Mouse (Mus musculus) heart, postnatal 10 days (tissue): ENCODE results near the gene Prrg2. TPM values are rescaled to one million over a fixed set of nuclear protein-coding genes. Genes with fewer than 3 reads are reported as not detected.
"Not testable (repeated sequence)": the region's sequence is repeated elsewhere in the genome, so short reads cannot be mapped to it uniquely, and the experiment has no call there.

ENCODE experiments used
- DNase-seq, 2 experiments: peaks; one replicate each; pipeline ENCODE4 v3.0.0; 2021
- intact Hi-C: fragments of 180-260 bp; cut with DNase I; formaldehyde crosslinking; loops from one replicate; pipeline ENCODE4 v1.15.1; 2025
- total RNA-seq, 2 experiments: library from RNA; stranded (reverse); gene quantifications; 2 replicates each; pipeline ENCODE4 v1.2.3; 2021

The Prrg2 gene
- 10 to 100 TPM; 10.9 to 11.3 TPM for total RNA-seq

DNA sequence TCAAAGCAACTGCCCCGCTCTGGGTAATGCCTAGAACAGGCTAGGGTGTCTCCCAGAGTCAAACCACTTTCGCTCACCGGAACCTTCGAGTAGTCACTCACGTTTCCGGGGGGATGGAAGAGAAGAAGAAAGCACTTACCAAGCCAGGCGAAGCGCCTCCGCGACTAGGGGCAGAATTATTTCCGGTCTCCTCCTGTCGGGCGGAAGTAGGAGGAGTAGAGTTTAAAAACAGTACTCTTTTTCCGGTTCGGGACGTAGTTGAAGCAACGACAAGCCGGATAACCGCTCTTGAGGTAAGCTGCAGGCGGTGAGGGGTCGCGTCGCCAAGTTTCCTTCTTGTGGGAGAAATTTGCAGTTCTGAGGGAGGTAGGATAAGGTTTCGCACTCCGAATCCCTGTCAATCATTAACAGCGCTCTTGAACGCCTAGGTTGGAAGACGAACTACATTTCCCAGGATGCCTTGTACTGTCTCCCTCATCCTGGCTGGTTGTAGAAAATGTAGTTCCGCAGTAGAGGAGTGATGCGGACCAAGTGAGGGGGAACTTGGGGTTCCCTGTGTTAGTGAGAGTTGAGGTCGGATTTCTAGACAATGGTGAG is at the start of gene Prrg2, which contains the start of gene Nosip:
TSS of gene Prrg2 (minus strand) at position 439 of the 597 bp plus-strand sequence.
TSS of gene Nosip (plus strand) at position 191 of the 597 bp plus-strand sequence.
- intact Hi-C loops = loop anchor here (2.0 kb wide), 1 partner anchor 42 kb away; no protein-coding TSS in a partner anchor
- peak; percentile 98 for DNase-seq

DNA sequence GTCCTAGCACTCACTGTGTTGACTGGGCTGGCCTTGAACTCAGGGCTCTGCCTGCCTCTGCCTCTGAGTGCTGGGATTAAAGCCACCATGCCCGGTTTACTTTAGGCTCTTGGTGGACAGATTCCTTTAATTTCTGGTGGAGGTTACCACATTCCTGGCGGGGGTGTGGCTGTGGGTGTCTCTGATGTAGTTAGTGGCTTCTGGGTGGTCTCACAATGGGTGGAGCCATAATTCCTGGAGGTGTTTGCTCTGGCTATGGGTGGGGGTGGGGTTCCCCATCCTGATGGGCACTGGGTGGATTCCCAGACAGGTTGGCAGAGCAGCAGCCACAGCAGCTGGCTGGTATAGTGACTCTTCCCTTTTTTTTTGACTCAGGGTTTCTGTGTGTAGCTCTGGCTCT is 49.5 kb upstream of the Prrg2 start:
- intact Hi-C loops = no loop called here

DNA sequence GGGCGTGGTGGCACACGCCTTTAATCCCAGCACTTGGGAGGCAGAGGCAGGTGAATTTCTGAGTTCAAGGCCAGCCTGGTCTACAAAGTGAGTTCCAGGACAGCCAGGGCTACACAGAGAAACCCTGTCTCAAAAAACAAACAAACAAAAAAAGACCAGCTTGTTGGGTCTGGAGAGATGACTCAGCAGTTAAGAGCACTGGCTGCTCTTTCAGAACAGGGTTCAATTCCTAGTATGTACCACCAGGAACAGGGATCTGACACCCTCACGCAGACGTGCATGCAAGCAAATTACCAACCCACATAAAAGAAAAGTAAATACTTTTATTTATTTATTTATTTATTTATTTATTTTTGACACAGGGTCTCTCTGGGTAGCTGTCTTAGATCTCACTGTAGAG is 47.6 kb upstream of the Prrg2 start:
- intact Hi-C loops, DNase-seq: not testable (repeated sequence)

More for the DNA sequence above, 49.5 kb upstream of the Prrg2 start:
- no peak for DNase-seq

DNA sequence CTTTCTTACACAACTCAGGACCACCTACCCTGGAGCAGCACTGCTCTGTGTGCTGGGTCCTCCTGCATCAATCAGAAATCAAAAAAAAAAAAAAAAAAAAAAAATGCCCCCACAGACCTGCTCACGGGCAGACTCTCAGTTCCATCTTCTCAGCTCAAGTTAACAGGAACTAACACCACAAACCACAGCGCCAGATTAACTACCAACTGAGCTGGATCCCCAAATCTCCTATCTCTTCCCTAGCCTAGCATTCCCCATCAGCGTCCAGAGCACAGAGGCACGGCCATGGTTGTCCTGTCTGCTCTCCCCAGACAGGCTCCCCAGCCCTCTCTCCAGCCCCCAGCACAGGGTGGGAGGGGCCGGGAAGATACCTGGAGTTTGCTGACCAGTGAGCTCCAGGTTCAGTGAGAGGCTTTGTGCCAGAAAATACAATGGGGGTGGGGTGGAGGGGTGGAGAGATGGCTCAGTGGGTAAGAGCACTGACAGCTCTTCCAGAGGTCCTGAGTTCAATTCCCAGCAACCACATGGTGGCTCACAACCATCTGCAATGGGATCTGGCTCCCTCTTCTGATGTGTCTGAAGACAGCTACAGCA is 44.7 kb upstream of the Prrg2 start:
- intact Hi-C loops = no loop called here
- DNase-seq = no peak

DNA sequence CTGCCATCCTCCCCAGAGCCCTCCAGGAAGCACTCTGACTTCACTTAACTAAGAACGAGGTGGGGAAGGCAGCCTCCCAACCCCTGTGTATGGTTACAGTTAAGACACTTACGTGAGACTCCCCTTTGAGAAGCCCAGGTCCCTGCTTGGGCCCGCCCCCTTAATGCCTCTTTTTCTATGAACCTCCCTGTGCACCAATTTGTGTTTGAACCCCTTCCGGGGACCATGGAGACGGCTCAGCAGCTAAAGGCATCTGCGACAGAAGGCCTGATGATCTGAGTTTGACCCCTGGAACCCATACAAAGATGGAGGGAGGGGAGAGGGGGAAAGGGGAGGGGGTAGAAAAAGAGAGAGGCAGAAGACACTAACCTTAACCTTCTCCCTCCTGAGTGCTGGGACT is 44.0 kb upstream of the Prrg2 start:
- DNase-seq = no peak
- intact Hi-C loops = no loop called here

DNA sequence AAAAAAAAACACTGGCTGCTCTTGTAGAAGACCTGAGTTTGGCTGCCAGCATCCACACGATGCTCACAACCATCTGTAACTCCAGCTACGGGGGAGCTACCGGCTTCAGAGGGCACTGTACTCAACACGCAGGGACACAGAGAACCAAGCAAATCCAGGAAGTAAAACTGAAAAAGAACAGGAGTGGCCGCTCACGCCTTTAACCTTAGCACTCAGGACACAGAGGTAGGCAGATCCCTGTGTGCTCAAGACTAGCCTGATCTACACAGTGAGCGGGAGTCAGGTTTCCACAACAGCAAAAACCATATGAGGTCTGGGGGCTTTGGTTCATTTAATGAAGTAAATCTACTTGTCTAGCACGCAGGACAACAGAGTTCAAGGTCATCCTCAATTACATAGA is 43.0 kb upstream of the Prrg2 start:
- intact Hi-C loops = loop anchor here (2.0 kb wide), 1 partner anchor 13 kb away; no protein-coding TSS in a partner anchor
- no peak for DNase-seq

DNA sequence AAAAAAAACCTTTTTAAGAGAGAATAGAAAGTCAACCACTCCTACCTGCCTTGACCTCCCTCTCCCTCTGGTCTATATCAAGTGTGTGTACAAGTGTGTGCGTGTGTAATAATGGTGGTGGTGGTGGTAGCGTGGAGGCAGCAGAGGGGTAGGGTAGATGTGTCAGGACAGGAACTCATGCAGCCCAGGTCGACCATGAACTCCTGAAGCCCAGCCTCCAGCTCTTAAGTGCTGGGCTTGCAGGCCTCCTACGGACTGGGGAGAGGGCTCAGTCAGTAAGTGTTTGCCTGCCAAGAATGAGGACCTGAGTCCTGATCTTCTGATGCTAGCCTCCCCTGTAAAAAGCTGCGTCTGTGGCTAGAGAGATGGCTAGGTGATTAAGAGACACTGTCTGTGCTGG is 42.5 kb upstream of the Prrg2 start:
- intact Hi-C loops = loop anchor here (2.0 kb wide), 1 partner anchor 14 kb away; no protein-coding TSS in a partner anchor

DNA sequence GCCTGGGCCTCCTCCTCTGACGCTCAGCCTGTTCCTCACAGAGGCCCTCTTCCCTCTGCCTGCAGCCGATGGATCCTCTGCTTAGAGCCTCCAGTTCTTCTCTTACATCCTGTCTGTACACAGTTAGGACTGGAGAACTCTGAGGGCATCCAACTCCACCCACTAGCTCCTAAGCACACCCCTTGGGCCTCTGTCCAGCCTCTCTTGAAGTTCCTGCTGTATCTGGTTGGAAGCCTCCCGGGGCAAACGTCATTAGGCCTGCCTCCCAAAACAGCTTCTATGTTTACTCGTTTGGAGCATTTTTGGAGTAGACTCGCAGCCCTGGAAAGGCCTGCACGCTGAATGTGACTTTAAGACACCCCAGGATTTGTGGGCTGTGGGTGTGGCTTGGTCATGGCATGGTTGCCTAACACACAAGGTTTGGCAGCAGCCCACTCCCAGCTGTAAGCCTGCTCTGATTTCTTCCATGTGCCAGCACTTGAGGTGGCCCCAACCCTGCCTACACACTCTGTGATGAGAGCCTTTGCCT is 41.2 kb upstream of the Prrg2 start, which contains the start of gene Fcgrt:
TSS of gene Fcgrt (minus strand) at position 200 of the 529 bp plus-strand sequence.
- peak; percentile 98 for DNase-seq
- intact Hi-C loops = loop anchor here (2.0 kb wide), 1 partner anchor 15 kb away; no protein-coding TSS in a partner anchor

More for the DNA sequence above, 42.5 kb upstream of the Prrg2 start:
- no peak for DNase-seq

DNA sequence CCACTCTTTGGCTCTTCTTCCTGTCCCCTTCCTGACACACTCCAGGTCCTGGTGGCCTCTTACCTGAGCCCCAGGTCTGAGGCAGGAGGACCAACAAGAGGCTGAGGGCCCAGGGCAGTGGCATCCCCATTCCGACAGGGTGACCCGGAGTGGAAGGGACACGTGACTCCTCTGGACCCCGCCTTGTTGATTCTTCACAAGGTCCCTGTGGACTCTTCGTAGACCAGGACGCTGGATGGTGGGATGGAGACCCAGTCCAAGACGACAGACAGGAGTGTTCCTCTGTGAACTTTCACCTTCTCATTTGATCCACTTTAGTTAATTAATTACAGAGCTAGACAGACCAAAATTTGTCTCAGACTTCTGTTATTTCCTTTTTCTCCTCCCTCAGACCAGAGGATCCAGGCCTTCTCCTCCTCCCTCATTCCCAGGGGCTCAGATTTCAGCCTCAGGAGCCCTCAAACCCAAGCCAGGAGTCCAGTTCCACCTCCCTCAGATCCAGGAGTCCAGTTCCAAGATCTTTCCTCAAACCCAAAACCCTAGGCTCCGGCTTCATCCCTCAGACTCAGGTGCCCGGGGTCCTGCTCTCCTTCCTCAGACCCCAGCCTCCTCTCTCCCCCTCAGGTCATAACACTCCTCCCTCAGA is 40.6 kb upstream of the Prrg2 start:
- intact Hi-C loops = no loop called here
- peak in 1 of 2 experiments; percentile 57 for DNase-seq

DNA sequence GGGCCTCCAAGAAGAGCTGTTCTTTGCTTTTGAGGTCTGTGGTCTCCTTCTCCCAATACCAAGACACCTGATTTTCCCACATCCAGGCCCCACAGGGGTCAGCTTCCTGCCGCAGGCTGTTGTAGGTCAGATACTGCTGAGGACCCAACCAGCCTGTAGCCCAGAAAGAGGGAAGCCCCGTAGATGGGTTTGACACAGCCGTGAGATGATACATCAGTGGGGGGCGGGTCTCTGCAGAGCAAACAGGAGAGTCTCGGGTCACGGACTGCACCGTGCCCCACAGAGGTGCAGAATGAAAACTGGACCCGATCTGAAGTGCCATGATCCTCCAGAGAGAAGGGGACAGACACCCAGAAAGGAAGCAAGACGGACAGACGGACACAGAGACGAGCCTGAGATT is 40.0 kb upstream of the Prrg2 start:
- no peak for DNase-seq
- intact Hi-C loops = no loop called here

DNA sequence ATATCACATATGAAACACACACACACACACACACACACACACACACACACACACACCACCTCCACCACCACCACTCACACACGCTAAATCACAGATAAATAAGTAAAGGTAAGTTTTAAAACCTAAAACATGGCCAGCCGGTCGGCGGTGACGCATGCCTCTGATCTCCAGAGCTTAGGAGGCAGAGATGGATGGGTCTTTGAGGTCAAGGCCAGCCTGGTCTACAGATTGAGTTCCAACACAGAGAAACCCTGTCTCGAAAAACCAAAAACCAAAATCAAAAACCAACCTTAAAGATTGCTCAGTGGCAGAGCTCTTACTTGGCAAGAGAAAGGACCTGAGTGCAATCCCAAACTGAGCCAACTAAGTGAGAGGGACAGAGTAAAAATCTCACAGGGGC is 37.6 kb upstream of the Prrg2 start:
- no peak for DNase-seq
- intact Hi-C loops = no loop called here

DNA sequence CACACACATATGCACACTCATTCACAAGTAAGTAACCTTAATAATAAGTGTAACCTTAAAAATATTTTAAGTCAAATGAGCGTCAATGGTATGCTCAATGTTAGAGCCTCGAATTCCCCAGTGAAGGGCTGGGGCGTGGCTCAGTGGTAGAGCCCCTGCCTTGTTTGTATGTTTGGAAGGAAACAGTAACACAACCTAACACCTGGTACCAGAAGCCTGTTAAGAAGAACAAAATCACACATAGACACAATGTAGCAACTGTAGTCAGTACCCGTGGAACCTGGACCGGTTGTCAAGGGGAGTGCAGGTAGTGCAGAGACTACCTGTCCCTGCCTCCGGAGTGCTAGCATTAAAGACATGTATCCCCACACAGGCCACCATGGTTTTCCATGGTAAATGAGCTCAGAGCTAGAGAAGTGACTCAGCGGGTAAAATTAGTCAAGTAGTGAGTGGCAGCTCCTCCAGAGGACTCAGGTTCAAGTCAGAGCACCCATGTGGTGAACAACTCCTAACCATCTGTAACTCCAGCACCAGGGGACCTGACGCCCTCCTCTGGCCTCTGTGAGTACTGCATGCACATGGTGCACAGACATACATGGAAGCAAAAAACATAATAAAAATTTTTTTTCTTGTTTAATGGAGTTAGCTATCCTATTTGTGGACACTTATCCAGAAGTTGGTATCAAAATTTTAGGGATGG is 36.2 kb upstream of the Prrg2 start:
- peak in 1 of 2 experiments; percentile 37 for DNase-seq
- intact Hi-C loops = no loop called here

DNA sequence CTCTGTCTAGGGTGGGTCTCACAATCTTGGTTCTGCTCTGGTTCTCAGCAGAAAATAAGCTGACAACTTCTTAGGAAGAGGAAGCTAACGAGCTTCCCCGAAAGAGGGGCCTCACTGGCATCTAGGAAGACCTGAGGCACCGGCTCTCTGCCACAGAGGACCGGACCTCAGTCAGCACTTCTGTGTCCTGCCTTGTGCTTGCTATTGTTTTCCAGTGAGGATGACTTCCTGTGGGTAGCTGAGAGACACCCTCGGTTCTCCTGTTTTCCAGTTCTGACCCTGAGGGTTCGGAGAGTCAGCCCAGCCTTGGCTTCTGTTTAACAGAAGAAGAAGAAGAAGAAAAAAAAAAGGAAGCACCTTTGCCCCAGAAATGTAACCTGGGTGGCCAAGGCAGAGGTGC is 35.0 kb upstream of the Prrg2 start:
- DNase-seq = no peak
- intact Hi-C loops = no loop called here

DNA sequence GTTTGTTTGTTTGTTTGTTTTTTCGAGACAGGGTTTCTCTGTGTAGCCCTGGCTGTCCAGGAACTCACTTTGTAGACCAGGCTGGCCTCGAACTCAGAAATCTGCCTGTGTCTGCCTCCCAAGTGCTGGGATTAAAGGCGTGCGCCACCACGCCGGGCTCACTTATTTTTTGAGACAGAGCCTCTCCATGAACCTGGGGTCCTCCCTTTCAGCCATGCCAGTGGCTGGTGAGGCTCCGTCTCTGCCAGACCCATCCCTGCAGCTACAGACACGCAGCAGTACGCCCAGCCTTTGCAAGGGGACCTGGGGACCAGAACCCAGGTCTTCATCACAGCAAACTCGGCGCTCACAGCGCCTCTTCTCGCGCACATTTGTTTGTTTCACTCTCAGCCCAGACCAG is 33.5 kb upstream of the Prrg2 start:
- intact Hi-C loops, DNase-seq: not testable (repeated sequence)

DNA sequence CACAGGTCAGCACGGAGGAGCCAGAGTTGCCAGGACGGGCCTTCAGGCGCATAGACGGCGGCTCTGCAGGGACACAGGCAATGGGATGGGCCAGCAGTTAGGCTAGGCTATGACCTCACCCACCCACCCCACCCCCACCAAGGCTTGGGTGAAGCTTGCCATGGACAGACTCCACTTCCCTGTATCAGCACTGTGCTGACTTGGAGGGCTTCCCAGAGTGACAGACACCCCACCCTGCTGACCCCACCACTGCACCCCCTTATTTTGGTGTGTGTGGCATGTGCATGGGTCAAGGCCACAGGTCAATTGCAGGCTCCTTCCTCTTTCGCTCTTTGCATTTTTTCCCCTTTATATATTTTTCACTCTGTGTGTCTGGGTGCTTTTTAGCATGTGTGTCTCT is 32.9 kb upstream of the Prrg2 start:
- peak in 1 of 2 experiments; percentile 38 for DNase-seq
- intact Hi-C loops = no loop called here

DNA sequence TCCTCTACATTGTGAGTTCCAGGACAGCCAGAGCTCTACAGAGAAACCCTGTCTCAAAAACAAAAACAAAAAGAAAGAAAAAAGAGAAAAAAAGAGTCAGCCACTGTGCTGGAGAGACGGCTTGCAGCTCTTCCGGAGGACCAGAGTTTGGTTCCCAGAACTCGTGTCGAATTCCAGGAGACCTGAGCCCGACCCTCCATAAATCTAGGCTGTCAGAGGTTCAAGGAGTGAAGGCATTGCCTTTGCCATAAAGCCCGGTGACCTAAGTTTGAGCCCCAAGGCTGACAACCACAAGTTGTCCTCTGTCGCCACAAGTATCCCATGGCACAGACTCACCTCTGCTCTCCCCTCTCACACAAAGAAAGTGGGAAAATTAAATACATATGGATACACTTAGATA is 31.6 kb upstream of the Prrg2 start:
- intact Hi-C loops = no loop called here
- no peak for DNase-seq

DNA sequence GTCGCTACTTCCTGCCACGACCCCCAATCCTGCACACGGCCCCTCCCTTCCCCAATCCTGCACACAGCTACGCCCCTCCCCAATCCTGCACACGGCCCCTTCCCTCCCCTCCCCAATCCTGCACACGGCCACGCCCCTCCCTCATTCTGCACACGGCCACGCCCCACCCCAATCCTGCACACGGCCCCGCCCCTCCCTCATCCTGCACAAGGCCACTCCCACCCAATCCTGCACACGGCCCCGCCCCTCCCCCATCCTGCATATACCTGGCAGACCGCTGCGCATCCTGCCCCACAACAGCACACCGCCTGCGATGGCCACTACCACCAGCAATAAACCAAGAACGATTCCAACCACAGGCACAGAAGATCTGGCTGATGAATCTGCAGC is 31.0 kb upstream of the Prrg2 start:
- DNase-seq = no peak
- intact Hi-C loops = no loop called here

DNA sequence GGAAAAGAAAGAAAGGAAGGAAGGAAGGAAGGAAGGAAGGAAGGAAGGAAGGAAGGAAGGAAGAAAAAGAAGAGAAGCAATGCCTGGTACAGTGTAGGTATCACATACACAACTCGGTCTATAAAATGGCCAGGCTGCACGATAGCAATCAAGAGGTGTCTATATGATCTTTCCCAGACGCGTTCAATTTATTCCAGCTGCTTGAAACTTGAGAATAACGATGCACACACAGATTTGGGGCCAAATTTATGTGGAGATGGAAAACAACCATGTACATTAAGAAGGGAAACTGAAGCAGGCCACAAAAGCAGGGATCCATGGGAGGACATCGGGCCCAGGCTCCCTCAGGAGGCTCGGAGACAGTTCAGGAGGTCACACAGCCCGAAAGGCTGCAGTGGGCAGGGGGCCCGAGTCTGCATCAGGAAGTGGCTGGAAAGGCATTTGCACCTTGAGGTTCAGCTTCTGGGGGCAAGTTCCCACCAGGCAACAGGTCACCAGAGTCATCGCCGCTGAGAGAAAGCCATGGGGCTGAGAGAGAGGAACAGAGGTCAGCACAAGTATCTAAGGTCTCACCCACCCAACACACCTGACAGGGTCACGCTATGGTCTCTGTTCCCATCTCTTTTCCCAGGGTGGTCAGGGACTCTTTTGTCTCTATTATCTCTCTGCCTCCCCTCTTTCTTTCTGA is 30.5 kb upstream of the Prrg2 start:
- intact Hi-C loops = no loop called here
- no peak for DNase-seq

DNA sequence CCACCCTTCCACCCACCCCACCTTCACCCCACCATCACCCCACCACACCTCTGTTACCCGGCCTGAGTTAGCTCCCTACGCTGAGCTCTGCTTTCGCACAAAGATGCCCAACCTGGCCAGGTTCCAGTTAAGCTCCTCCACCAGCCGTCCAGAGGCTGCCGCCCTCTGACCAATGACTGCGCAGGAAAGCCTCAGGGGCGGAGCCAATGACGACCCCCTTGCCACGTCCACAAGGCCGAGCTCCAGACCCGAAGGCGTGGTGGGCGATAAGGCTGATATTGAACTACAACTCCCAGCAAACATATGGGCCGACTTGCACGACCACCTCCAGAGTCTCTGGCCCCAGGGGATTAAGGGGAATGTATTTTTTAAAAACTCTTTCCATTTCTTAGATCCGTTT is 29.6 kb upstream of the Prrg2 start, which contains the start of gene Rcn3:
TSS of gene Rcn3 (minus strand) at position 174 of the 400 bp plus-strand sequence.
- peak; percentile 92 to 93 for DNase-seq
- intact Hi-C loops = no loop called here
